Comparison of ENCODE assay signal across 11 mouse cellular contexts in the genomic region with DNA sequence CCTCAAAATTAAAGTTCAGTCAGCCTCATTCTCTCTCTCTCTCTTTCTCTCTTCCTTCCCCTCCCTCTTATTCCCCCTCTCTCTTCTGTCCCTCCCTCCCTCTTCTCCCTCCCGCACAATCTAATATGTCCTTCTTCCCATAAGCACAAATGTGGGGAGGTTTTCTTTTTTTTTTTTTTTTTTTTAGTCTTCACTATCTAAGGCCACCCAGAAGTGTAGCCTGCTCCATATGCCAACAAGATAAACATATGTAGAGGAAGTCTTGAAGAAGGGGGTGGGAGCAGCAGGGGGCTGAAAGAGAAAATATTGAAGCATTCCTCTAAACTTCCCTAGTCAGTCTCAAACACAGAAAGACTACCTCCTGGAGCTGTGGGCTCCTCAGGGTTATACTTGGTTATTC. TPM values are rescaled to one million over a fixed set of nuclear protein-coding genes. Genes with fewer than 3 reads are reported as not detected.
A peak's percentile ranks its signal among the peaks of the same experiment; 100 is the strongest.
DNase-seq lines count a peak whose midpoint lies in the region; ATAC-seq and TF ChIP-seq lines count a peak whose summit lies in the region.
"Had no signal": no experiment of that assay in that cellular context is flagged by ENCODE, and none has a peak within 500 bp of the region (broad histone marks: within the 10 kb centered on the region; RNA-seq: fewer than 3 reads in every experiment).

No protein-coding gene starts in this region.

- DNase-seq in heart, postnatal 14 days: no peak
- no peak for DNase-seq in lung, adult 2 months
- no peak for DNase-seq in heart, postnatal 0 days (ENCODE audit: low spot score)
- DNase-seq: gastrocnemius, postnatal 14 days; thymus, postnatal 36 days had no signal

- no peaks in the 10 kb centered on the region for H3K9me3 ChIP-seq in heart, embryonic 11.5 days (replicated peaks; ENCODE audit: control insufficient read depth, low read length)
- H3K9me3 ChIP-seq in lung, embryonic 15.5 days: no peaks in the 10 kb centered on the region
- no peaks in the 10 kb centered on the region for H3K9me3 ChIP-seq in heart, postnatal 0 days (replicated peaks; ENCODE audit: control insufficient read depth, low read length)
- H3K9me3 ChIP-seq in kidney, embryonic 14.5 days (ENCODE audit: control insufficient read depth, low read length): peaks cover 10% of the 10 kb centered on the region; the same call in 1 of the 2 replicates
- H3K9me3 ChIP-seq: G1E had no signal

- TF ChIP-seq CTCF in lung, adult 2 months (IDR thresholded peaks at IDR 0.05; ENCODE audit: insufficient read depth, low read length): no peak
- no peak for TF ChIP-seq CTCF in heart, postnatal 0 days (IDR thresholded peaks at IDR 0.05; ENCODE audit: low read depth)

- no peaks in the 10 kb centered on the region for H3K27me3 ChIP-seq in heart, embryonic 11.5 days (ENCODE audit: control insufficient read depth, insufficient read depth, low read length)
- H3K27me3 ChIP-seq in lung, embryonic 15.5 days: 0 out of 2 replicates have a peak, but pooled peaks cover 2% of the 10 kb centered on the region
- no peaks in the 10 kb centered on the region for H3K27me3 ChIP-seq in heart, postnatal 0 days (ENCODE audit: control insufficient read depth, insufficient read depth, low read length)
- H3K27me3 ChIP-seq in kidney, embryonic 14.5 days (ENCODE audit: control insufficient read depth, insufficient read depth, low read length): no peaks in the 10 kb centered on the region

- no peaks in the 10 kb centered on the region for H3K36me3 ChIP-seq in heart, embryonic 11.5 days (ENCODE audit: control insufficient read depth, insufficient read depth, low read length)
- 0 out of 2 replicates have a peak, but pooled peaks cover 6% of the 10 kb centered on the region for H3K36me3 ChIP-seq in lung, embryonic 15.5 days
- no peaks in the 10 kb centered on the region for H3K36me3 ChIP-seq in heart, postnatal 0 days (replicated peaks; ENCODE audit: control insufficient read depth, insufficient read depth, low read length)
- peaks cover 2% of the 10 kb centered on the region; the same call in 1 of the 2 replicates for H3K36me3 ChIP-seq in kidney, embryonic 14.5 days (ENCODE audit: control insufficient read depth, insufficient read depth, low read length)
- H3K36me3 ChIP-seq: G1E had no signal

- peak overlapping the region; percentile 25 for H3K27ac ChIP-seq in heart, embryonic 11.5 days (ENCODE audit: low read depth, low read length)
- H3K27ac ChIP-seq in lung, embryonic 15.5 days: peak overlapping the region; percentile 76
- peak overlapping the region; percentile 77 for H3K27ac ChIP-seq in heart, postnatal 0 days (ENCODE audit: low read depth)
- no peak overlapping the region for H3K27ac ChIP-seq in kidney, embryonic 14.5 days (ENCODE audit: low read depth, low read length)

- no peak overlapping the region for H3K9ac ChIP-seq in heart, embryonic 11.5 days (ENCODE audit: low read depth, low read length)
- H3K9ac ChIP-seq in lung, embryonic 15.5 days: no peak overlapping the region
- no peak overlapping the region for H3K9ac ChIP-seq in heart, postnatal 0 days (replicated peaks; ENCODE audit: low read depth, low read length)
- no peak overlapping the region for H3K9ac ChIP-seq in kidney, embryonic 14.5 days (ENCODE audit: low read depth, low read length)

- no peak for TF ChIP-seq EP300 in heart, postnatal 0 days (IDR thresholded peaks at IDR 0.05; ENCODE audit: low read depth)

- 20% methylated on average over 1 of the region's 1 CpGs for WGBS in heart, embryonic 11.5 days (ENCODE audit: insufficient replicate concordance)
- 6% methylated on average over 1 of the region's 1 CpGs for WGBS in lung, embryonic 15.5 days
- 72% methylated on average over 1 of the region's 1 CpGs for WGBS in lung, adult 2 months
- 15% methylated on average over 1 of the region's 1 CpGs for WGBS in heart, postnatal 0 days
- 69% methylated on average over 1 of the region's 1 CpGs for WGBS in kidney, embryonic 14.5 days

- no peak overlapping the region for H3K4me2 ChIP-seq in heart, embryonic 11.5 days
- H3K4me2 ChIP-seq in lung, embryonic 15.5 days: no peak overlapping the region
- H3K4me2 ChIP-seq in heart, postnatal 0 days (ENCODE audit: low read depth, low read length): no peak overlapping the region
- no peak overlapping the region for H3K4me2 ChIP-seq in kidney, embryonic 14.5 days (replicated peaks; ENCODE audit: low read depth, low read length)

- intact Hi-C loops in heart, postnatal 14 days (cut with DNase I): no loop called here

- TF ChIP-seq POLR2A in lung, adult 2 months (IDR thresholded peaks at IDR 0.05; ENCODE audit: borderline replicate concordance, extremely low read depth, low read depth, low read length): no peak

- H3K4me3 ChIP-seq in heart, embryonic 11.5 days (ENCODE audit: low read depth, low read length): no peak overlapping the region
- H3K4me3 ChIP-seq in lung, embryonic 15.5 days: no peak overlapping the region
- H3K4me3 ChIP-seq in lung, adult 2 months (replicated peaks; ENCODE audit: extremely low read depth, low read depth, low read length): no peak overlapping the region
- no peak overlapping the region for H3K4me3 ChIP-seq in heart, postnatal 0 days (ENCODE audit: low read depth, low read length)
- H3K4me3 ChIP-seq in kidney, embryonic 14.5 days (ENCODE audit: low read length): no peak overlapping the region

- ATAC-seq in heart, embryonic 11.5 days (replicated peaks; ENCODE audit: insufficient number of reproducible peaks, low FRiP score, low TSS enrichment): no peak
- ATAC-seq in lung, embryonic 15.5 days (ENCODE audit: borderline replicate concordance, extremely low read depth, low FRiP score, low TSS enrichment): peak; percentile 65
- ATAC-seq in heart, postnatal 0 days (ENCODE audit: insufficient read depth, low read depth): 0 out of 2 replicates have a peak, but pooled peaks have one; percentile 28
- peak; percentile 78 for ATAC-seq in megakaryocyte-erythroid progenitor cell, adult 5-6 weeks (replicated peaks; ENCODE audit: low FRiP score, low TSS enrichment, poor library complexity, severe bottlenecking)
- no peak for ATAC-seq in cerebellum, adult (ENCODE audit: insufficient number of reproducible peaks, low FRiP score, low TSS enrichment)
- no peak for ATAC-seq in kidney, embryonic 14.5 days (ENCODE audit: low FRiP score, low TSS enrichment)

- H3K4me1 ChIP-seq in heart, embryonic 11.5 days (ENCODE audit: control insufficient read depth, insufficient read depth, low read length): peaks cover 20% of the 10 kb centered on the region
- H3K4me1 ChIP-seq in lung, embryonic 15.5 days: peaks cover 34% of the 10 kb centered on the region
- peaks cover 8% of the 10 kb centered on the region for H3K4me1 ChIP-seq in lung, adult 2 months (ENCODE audit: control insufficient read depth, insufficient read depth, low read length)
- peaks cover 15% of the 10 kb centered on the region for H3K4me1 ChIP-seq in heart, postnatal 0 days (ENCODE audit: control insufficient read depth, insufficient read depth)
- H3K4me1 ChIP-seq in kidney, embryonic 14.5 days (ENCODE audit: control insufficient read depth, insufficient read depth, low read length): peaks cover 14% of the 10 kb centered on the region

RNA-seq across cellular contexts. Expression of a gene that starts 37.0 kb away (rescaled TPM):
- 38.2 and 39.2 TPM in 2 replicates for polyA plus RNA-seq in heart, embryonic 11.5 days (2014; fragmentation: Nextera tagmentation; extraction: Ambion mirVana)
- 10 to 100 TPM; 47.3 to 59.0 TPM for total RNA-seq in heart, postnatal 14 days (2021)
- 20.0 and 22.2 TPM in 2 replicates for polyA plus RNA-seq in lung, embryonic 15.5 days (2015; fragmentation: Nextera tagmentation; extraction: Ambion mirVana)
- polyA plus RNA-seq in lung, adult 2 months (2012; rRNA removed): 44.8 and 47.3 TPM in 2 replicates
- total RNA-seq in heart, postnatal 0 days (2014; rRNA removed; ENCODE audit: low replicate concordance): 59.7 and 60.6 TPM in 2 replicates
- 11.8 TPM in 2 replicates for polyA plus RNA-seq in heart, postnatal 0 days (2015; fragmentation: Nextera tagmentation; extraction: Ambion mirVana)
- 28.8 and 36.5 TPM in 2 replicates for total RNA-seq in megakaryocyte-erythroid progenitor cell, adult 5-6 weeks (2014; fragmentation: Nextera tagmentation)
- total RNA-seq in megakaryocyte-erythroid progenitor cell, adult 5-6 weeks (2017): 25.6 and 35.5 TPM in 2 replicates
- 7.5 and 18.0 TPM in 2 replicates for polyA plus RNA-seq in kidney, embryonic 14.5 days (2014; fragmentation: Nextera tagmentation; extraction: Ambion mirVana)
- polyA plus RNA-seq: G1E had no signal

Comparison
In these comparisons a context has a peak if more than half of its experiments do, and no peak if none do; other contexts are left out.
1. ATAC-seq: peak in lung, embryonic 15.5 days (single experiment), heart, postnatal 0 days (single experiment) and megakaryocyte-erythroid progenitor cell, adult 5-6 weeks (single experiment); none in heart, embryonic 11.5 days (single experiment), cerebellum, adult (single experiment) and kidney, embryonic 14.5 days (single experiment).